Mouse (Mus musculus) hematopoietic stem cell, adult 5-6 weeks (primary cell): ENCODE results near the gene Gm14408. TPM values are rescaled to one million over a fixed set of nuclear protein-coding genes. Genes with fewer than 3 reads are reported as not detected.
"Not testable (repeated sequence)": the region's sequence is repeated elsewhere in the genome, so short reads cannot be mapped to it uniquely, and the experiment has no call there.

ENCODE experiments used
- ATAC-seq, 2 experiments: fragments of 125-278 bp in 1 of 2; replicated peaks in 1 of 2; 2 replicates each; pipeline ENCODE4 v1.8.0; 2016 to 2017; ENCODE audit warnings: inconsistent platforms in 2 of 2, mild to moderate bottlenecking in 2 of 2, moderate number of reproducible peaks in 2 of 2, low read depth in 1 of 2, moderate TSS enrichment in 1 of 2; ENCODE audit not compliant: low FRiP score in 2 of 2, poor library complexity in 2 of 2, severe bottlenecking in 2 of 2, insufficient read depth in 1 of 2, low TSS enrichment in 1 of 2
- total RNA-seq: library from RNA; stranded (forward); fragments of 172-1452, 232-1000 nt; gene quantifications from 2 replicates; pipeline ENCODE4 v1.2.3, GENCODE M21; 2017

Gene Gm14408
- not detected in 2 replicates for total RNA-seq

DNA sequence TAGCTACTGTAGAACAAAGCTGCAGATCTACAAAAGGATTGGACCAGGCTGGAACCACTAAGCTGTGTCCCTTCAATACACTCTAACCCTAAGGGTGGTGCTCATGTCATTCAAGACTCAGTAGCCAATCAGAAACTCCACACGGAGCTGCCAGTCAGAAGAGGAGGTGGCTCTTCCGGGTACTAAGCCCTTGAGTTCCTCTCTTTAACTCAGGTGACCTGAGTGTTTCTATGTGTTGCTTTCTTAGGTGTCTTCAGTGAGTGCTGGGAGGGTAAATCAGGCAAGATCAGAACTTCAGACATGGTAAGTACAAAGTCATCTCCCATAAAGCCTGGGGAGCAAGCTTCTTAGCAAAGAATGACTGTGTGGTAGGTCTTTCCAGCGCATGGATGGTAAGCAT lies at the start of gene Gm14408:
Gene Gm14408, plus strand, starts transcription at position 301 of the 400 bp plus-strand sequence.
- ATAC-seq = not testable (repeated sequence)

DNA sequence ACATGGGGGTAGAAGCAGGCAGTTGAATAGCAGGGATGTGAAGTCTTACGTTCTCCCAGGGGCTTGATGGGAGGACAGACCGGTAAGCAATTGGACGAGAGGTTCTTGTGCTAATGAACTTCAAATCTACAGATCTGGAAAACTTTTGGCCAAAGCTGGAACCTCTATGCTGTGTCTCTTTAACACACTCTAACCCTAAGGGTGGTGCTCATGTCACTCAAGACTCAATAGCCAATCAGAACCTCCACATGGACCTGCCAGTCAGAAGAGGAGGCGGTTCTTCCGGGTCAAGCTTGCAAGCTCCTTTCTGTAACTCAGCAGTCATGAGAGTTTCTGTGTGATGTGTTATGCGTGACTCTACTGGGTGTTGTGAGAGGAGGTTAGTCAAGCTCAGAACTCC lies 32.6 kb upstream of the Gm14408 start, which contains the start of gene Gm14295:
Gene Gm14295, plus strand, starts transcription at position 301 of the 400 bp plus-strand sequence.
- ATAC-seq = not testable (repeated sequence)

DNA sequence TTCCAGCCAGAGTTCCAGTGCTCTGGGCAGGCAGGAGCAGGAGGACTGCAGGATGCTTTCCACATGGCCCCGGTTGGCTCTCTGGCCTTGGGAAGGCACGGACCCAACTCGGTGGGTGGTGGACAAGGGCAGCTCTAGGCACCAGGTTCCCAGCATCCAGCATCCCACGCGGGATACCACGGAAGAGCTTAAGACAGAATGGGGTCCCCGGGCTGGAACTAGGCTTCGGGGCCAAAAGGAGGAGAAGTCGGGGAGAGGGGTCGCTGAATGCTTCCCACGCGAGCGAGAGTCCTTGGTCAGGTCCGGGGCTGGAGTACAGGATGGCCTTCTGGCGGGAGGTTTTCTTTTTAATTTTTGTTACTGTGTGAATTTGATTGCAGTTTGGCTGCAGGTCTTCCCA lies 32.2 kb upstream of the Gm14408 start:
- not testable (repeated sequence) for ATAC-seq

Other genes with a start within 250 kb of the Gm14408 start
- gene Gm14308, start 194.8 kb upstream of the Gm14408 start, total RNA-seq = 10.1 TPM in 1 of 2 replicates, not detected in the other
- 6.9 and 18.6 TPM in 2 replicates for gene Zfp973, start 160.6 kb upstream of the Gm14408 start, total RNA-seq
- gene Gm14305, start 122.8 kb upstream of the Gm14408 start, total RNA-seq = 16.3 and 24.4 TPM in 2 replicates
- 1.5 and 10.6 TPM in 2 replicates for gene Gm14295, start 32.5 kb upstream of the Gm14408 start, total RNA-seq
- 11.2 and 19.2 TPM in 2 replicates for gene Gm14296, start 96.7 kb downstream of the Gm14408 start, total RNA-seq
- 1.0 and 8.9 TPM in 2 replicates for gene Gm14419, start 169.8 kb downstream of the Gm14408 start, total RNA-seq
- 0.88 TPM in 1 of 2 replicates, not detected in the other for gene Gm14401, start 243.2 kb downstream of the Gm14408 start, total RNA-seq